Mouse (Mus musculus): Measurements from ENCODE around the gene Acyp2. TPM values are rescaled to one million over a fixed set of nuclear protein-coding genes. Genes with fewer than 3 reads are reported as not detected.
"Not testable (repeated sequence)": the region's sequence is repeated elsewhere in the genome, so short reads cannot be mapped to it uniquely, and the experiment has no call there.

Gene Acyp2
- total RNA-seq (2021) = 10 to 100 TPM; 53.3 to 56.9 TPM
- long read RNA-seq, experiment 1, partial matches to known transcripts = 8 of 10 reads
- long read RNA-seq, experiment 1, other reads (novel, unspliced or antisense) = 0 of 10 reads
- long read RNA-seq, experiment 2, transcript Acyp2-201 (4 exons, 863 nt) = major isoform, 6 of 29 reads
- long read RNA-seq, experiment 2, partial matches to known transcripts = 21 of 29 reads
- long read RNA-seq, experiment 2, other reads (novel, unspliced or antisense) = 2 of 29 reads

- DNase-seq = peak; percentile 85
- intact Hi-C loops (cut with DNase I; ENCODE audit: low total_unique reads) = no loop called here
Measured at GRCm38 (mm10) chr11:30649001-30649637, at the start of gene Acyp2. Gene Acyp2 (minus strand): TSS chr11:30649587.

- intact Hi-C loops (cut with DNase I; ENCODE audit: low total_unique reads) = no loop called here
Measured at GRCm38 (mm10) chr11:30689421-30689820, 40.0 kb upstream of the Acyp2 start.

GRCm38 (mm10) chr11:30676086-30676485 lies 26.7 kb upstream of the Acyp2 start:
- intact Hi-C loops (cut with DNase I; ENCODE audit: low total_unique reads) = loop anchor here (5.0 kb wide), 1 partner anchor 121 kb away; no protein-coding TSS in a partner anchor
- DNase-seq = no peak

More at GRCm38 (mm10) chr11:30689421-30689820, 40.0 kb upstream of the Acyp2 start:
- DNase-seq = peak; percentile 6

GRCm38 (mm10) chr11:30672719-30673118 lies 23.3 kb upstream of the Acyp2 start:
- DNase-seq = peak; percentile 63
- intact Hi-C loops (cut with DNase I; ENCODE audit: low total_unique reads) = no loop called here

- intact Hi-C loops (cut with DNase I; ENCODE audit: low total_unique reads) = no loop called here
- DNase-seq = no peak
Measured at GRCm38 (mm10) chr11:30663001-30663400, 13.6 kb upstream of the Acyp2 start.

GRCm38 (mm10) chr11:30662591-30662990 lies 13.2 kb upstream of the Acyp2 start:
- intact Hi-C loops (cut with DNase I; ENCODE audit: low total_unique reads) = no loop called here
- DNase-seq = no peak

GRCm38 (mm10) chr11:30657069-30657468 lies 7.7 kb upstream of the Acyp2 start:
- DNase-seq = no peak

GRCm38 (mm10) chr11:30656060-30656459 lies 6.7 kb upstream of the Acyp2 start:
- DNase-seq = no peak
- intact Hi-C loops (cut with DNase I; ENCODE audit: low total_unique reads) = loop anchor here (5.0 to 10.0 kb wide), 2 partner anchors 421 to 559 kb away; no protein-coding TSS in a partner anchor

More at GRCm38 (mm10) chr11:30657069-30657468, 7.7 kb upstream of the Acyp2 start:
- intact Hi-C loops (cut with DNase I; ENCODE audit: low total_unique reads) = loop anchor here (5.0 to 10.0 kb wide), 2 partner anchors 422 to 560 kb away; no protein-coding TSS in a partner anchor

GRCm38 (mm10) chr11:30650416-30650815 lies 1.0 kb upstream of the Acyp2 start:
- intact Hi-C loops (cut with DNase I; ENCODE audit: low total_unique reads) = loop anchor here (10.0 kb wide), 1 partner anchor 416 kb away; no protein-coding TSS in a partner anchor
- DNase-seq = no peak

- intact Hi-C loops (cut with DNase I; ENCODE audit: low total_unique reads) = no loop called here
- DNase-seq = no peak
Measured at GRCm38 (mm10) chr11:30635674-30636073, 13.7 kb downstream of the Acyp2 start.

GRCm38 (mm10) chr11:30630514-30630913 lies 18.9 kb downstream of the Acyp2 start:
- intact Hi-C loops (cut with DNase I; ENCODE audit: low total_unique reads) = no loop called here
- no peak for DNase-seq

- intact Hi-C loops (cut with DNase I; ENCODE audit: low total_unique reads) = no loop called here
- no peak for DNase-seq
Measured at GRCm38 (mm10) chr11:30623218-30623617, 26.2 kb downstream of the Acyp2 start.

GRCm38 (mm10) chr11:30621386-30622363 lies 27.7 kb downstream of the Acyp2 start:
- DNase-seq; intact Hi-C loops (cut with DNase I; ENCODE audit: low total_unique reads): not testable (repeated sequence)

- intact Hi-C loops (cut with DNase I; ENCODE audit: low total_unique reads) = no loop called here
- DNase-seq = no peak
Measured at GRCm38 (mm10) chr11:30618235-30618634, 31.2 kb downstream of the Acyp2 start.

GRCm38 (mm10) chr11:30617571-30618097 lies 31.8 kb downstream of the Acyp2 start:
- intact Hi-C loops (cut with DNase I; ENCODE audit: low total_unique reads) = no loop called here
- DNase-seq = no peak

GRCm38 (mm10) chr11:30615977-30616376 lies 33.4 kb downstream of the Acyp2 start:
- DNase-seq = no peak

GRCm38 (mm10) chr11:30613916-30614546 lies 35.4 kb downstream of the Acyp2 start:
- intact Hi-C loops (cut with DNase I; ENCODE audit: low total_unique reads) = no loop called here

More at GRCm38 (mm10) chr11:30615977-30616376, 33.4 kb downstream of the Acyp2 start:
- intact Hi-C loops (cut with DNase I; ENCODE audit: low total_unique reads) = no loop called here

GRCm38 (mm10) chr11:30612699-30613098 lies 36.7 kb downstream of the Acyp2 start:
- no peak for DNase-seq
- intact Hi-C loops (cut with DNase I; ENCODE audit: low total_unique reads) = no loop called here

More at GRCm38 (mm10) chr11:30613916-30614546, 35.4 kb downstream of the Acyp2 start:
- no peak for DNase-seq

GRCm38 (mm10) chr11:30609247-30609646 lies 40.1 kb downstream of the Acyp2 start:
- intact Hi-C loops (cut with DNase I; ENCODE audit: low total_unique reads) = no loop called here
- no peak for DNase-seq

All from gastrocnemius, postnatal 14 days (tissue).